Mouse (Mus musculus) heart, embryonic 11.5 days (tissue): Measurements from ENCODE around the gene Mapkbp1. TPM values are rescaled to one million over a fixed set of nuclear protein-coding genes. Genes with fewer than 3 reads are reported as not detected.

Experiments used
- ATAC-seq: fragments of 200-750 bp; cut with Nextera tagmentation; replicated peaks from 2 replicates; pipeline ENCODE4 v1.8.0; 2017; ENCODE audit warnings: moderate library complexity; ENCODE audit not compliant: insufficient number of reproducible peaks, low FRiP score, low TSS enrichment
- H3K27ac ChIP-seq: fragments of 300-500 bp; sonication (generic); 2 replicates; pipeline ENCODE4 v1.5.1; 2014; ENCODE audit warnings: mild to moderate bottlenecking, low read depth, low read length
- H3K27me3 ChIP-seq: fragments of 300-500 bp; sonication (generic); 2 replicates; pipeline ENCODE4 v1.6.1; 2014; ENCODE audit warnings: mild to moderate bottlenecking, low read length, mixed read lengths; ENCODE audit not compliant: control insufficient read depth, insufficient read depth
- H3K36me3 ChIP-seq: fragments of 300-500 bp; sonication (generic); 2 replicates; pipeline ENCODE4 v1.6.1; 2014; ENCODE audit warnings: mild to moderate bottlenecking, low read length, moderate library complexity, mixed read lengths; ENCODE audit not compliant: control insufficient read depth, insufficient read depth
- H3K4me1 ChIP-seq: fragments of 300-500 bp; sonication (generic); 2 replicates; pipeline ENCODE4 v1.6.1; 2014; ENCODE audit warnings: low read length; ENCODE audit not compliant: control insufficient read depth, insufficient read depth
- H3K4me2 ChIP-seq: fragments of 300-500 bp; sonication (generic); 2 replicates; pipeline ENCODE4 v1.6.1; 2014; ENCODE audit warnings: mild to moderate bottlenecking, moderate library complexity
- H3K4me3 ChIP-seq: fragments of 300-500 bp; sonication (generic); 2 replicates; pipeline ENCODE4 v1.5.1; 2014; ENCODE audit warnings: low read depth, low read length
- H3K9ac ChIP-seq: fragments of 300-500 bp; sonication (generic); 2 replicates; pipeline ENCODE4 v1.6.1; 2014; ENCODE audit warnings: mild to moderate bottlenecking, low read depth, low read length, moderate library complexity
- H3K9me3 ChIP-seq: fragments of 300-500 bp; sonication (generic); replicated peaks from 2 replicates; pipeline ENCODE4 v1.6.1; 2016; ENCODE audit warnings: low read length; ENCODE audit not compliant: control insufficient read depth
- WGBS: fragments of 180-500 bp; shearing (Covaris S2); extraction: QIAGEN DNeasy Blood & Tissue Kit; methylation state at CpG from one replicate; pipeline ENCODE4 v1.1.7; 2014; ENCODE audit not compliant: insufficient replicate concordance; 5-methylcytosine and 5-hydroxymethylcytosine counted together
- polyA plus RNA-seq: library from polyadenylated mRNA; unstranded; fragments of >200 nt; fragmentation: Nextera tagmentation; extraction: Ambion mirVana; gene quantifications from 2 replicates; pipeline ENCODE4 v1.2.1, GENCODE M21; 2014

Gene Mapkbp1
- polyA plus RNA-seq, 1 experiment from 2014 or later = 2.5 TPM

DNA sequence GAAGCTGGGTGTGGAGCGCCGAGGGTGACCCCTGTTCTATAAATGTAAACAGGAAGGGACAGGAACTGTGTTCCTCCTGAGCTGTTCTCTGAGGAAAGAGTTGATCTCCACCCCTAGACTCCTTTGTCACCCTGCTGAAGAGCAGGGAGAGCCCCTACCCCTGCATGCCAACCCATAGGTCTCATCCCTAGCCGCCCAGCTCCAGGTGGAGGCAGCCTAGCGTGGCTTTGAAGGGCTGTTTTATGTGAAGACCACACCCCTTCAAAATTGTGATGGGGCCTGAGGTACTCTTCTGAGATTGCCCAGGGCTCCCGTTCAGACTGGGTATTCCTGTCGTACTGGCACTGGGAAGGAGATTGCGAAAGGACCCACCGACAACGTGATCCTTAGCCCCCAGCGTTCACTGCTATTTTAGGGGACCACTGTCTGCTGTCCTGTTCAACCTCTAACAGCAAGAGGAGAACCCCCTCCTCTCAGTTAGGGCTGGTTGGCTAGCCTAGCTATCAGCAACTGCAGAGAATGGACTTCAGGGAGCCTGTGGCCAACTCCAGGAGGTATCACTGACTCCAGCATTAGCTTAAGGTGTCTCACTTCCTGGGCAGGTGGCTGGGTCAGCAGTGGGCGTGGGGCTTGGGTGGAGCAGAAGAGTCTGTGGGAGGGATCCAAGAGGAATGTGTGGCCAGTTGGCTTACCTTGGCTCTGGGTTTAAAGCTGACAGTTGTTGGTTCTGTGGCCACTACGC is 60.4 kb downstream of the Mapkbp1 start, which contains the start of gene Pla2g4b:
Gene Pla2g4b (plus strand): TSS at position 692 of the 742 bp plus-strand sequence.
- no peak within 1 kb of the TSS for H3K27ac ChIP-seq
- 84% methylated on average over 12 of the region's 12 CpGs for WGBS
- no peak for ATAC-seq
- peaks cover 6% of the 10 kb centered on the region for H3K4me1 ChIP-seq
- H3K4me2 ChIP-seq = no peak within 1 kb of the TSS
- no peak within 1 kb of the TSS for H3K9ac ChIP-seq
- no peaks in the 10 kb centered on the region for H3K27me3 ChIP-seq
- peaks cover 18% of the 10 kb centered on the region for H3K36me3 ChIP-seq
- H3K9me3 ChIP-seq = no peaks in the 10 kb centered on the region
- no peak within 1 kb of the TSS for H3K4me3 ChIP-seq

DNA sequence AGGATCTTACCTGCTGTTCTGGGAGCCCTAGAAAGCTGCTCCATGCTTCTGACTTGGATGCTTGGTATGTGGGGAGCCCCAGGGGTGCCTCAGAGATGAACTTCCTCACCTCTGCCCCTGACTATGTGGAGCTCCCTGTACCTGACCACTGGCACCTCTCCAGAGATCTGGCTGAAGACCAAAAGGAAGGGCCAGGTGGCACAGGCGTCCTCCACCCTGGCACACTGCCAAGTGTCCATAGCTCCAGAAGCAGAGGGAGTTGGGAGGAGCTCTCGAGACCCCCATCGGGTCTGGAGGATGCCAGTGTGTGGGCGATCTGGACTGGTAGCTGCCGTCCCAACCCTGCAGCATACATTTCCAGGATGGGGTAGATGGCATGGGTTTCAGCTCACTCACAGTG is 61.2 kb downstream of the Mapkbp1 start:
- H3K4me2 ChIP-seq = no peak overlapping the region
- no peak for ATAC-seq
- H3K9ac ChIP-seq = no peak overlapping the region
- peaks cover 23% of the 10 kb centered on the region for H3K36me3 ChIP-seq
- no peaks in the 10 kb centered on the region for H3K9me3 ChIP-seq
- H3K27me3 ChIP-seq = no peaks in the 10 kb centered on the region
- 87% methylated on average over 5 of the region's 5 CpGs for WGBS
- H3K4me1 ChIP-seq = no peaks in the 10 kb centered on the region
- H3K27ac ChIP-seq = no peak overlapping the region
- H3K4me3 ChIP-seq = no peak overlapping the region

DNA sequence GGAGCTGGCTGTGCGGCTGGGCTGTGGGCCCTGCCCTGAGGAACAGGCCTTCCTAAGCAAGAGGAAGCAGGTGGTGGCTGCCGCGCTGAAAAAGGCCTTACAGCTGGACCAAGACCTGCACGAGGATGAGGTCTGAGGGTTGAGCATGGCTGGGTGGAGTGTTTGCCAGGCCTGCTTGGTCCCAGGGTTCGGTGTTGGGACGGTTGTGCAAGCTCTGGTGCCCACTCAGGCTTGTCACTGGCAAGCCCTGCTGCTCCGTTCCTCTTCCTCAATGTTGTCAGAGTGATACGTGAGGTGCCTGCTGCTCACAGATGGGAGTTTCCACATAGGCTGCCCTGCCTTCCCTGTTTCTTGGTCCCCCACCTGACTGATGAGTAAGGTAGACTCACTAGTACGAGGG is 65.2 kb downstream of the Mapkbp1 start:
- no peak overlapping the region for H3K27ac ChIP-seq
- H3K4me1 ChIP-seq = no peaks in the 10 kb centered on the region
- H3K27me3 ChIP-seq = no peaks in the 10 kb centered on the region
- no peaks in the 10 kb centered on the region for H3K9me3 ChIP-seq
- H3K4me3 ChIP-seq = no peak overlapping the region
- H3K9ac ChIP-seq = no peak overlapping the region
- 84% methylated on average over 9 of the region's 9 CpGs for WGBS
- no peak for ATAC-seq
- peaks cover 37% of the 10 kb centered on the region for H3K36me3 ChIP-seq
- no peak overlapping the region for H3K4me2 ChIP-seq

GRCm38 (mm10) chr2:120040991-120041390 is 68.5 kb downstream of the Mapkbp1 start:
- Histone ChIP-seq H3K27ac (no peak overlapping the region), H3K4me3 (no peak overlapping the region), H3K36me3 (peaks cover 34% of the 10 kb centered on the region), H3K27me3 (peaks cover 3% of the 10 kb centered on the region; the same call in 1 of the 2 replicates), H3K9ac (no peak overlapping the region), H3K9me3 (no peaks in the 10 kb centered on the region), H3K4me2 (no peak overlapping the region), H3K4me1 (peaks cover 7% of the 10 kb centered on the region; the same call in 1 of the 2 replicates)
- no peak for ATAC-seq
- 82% methylated on average over 5 of the region's 5 CpGs for WGBS

DNA sequence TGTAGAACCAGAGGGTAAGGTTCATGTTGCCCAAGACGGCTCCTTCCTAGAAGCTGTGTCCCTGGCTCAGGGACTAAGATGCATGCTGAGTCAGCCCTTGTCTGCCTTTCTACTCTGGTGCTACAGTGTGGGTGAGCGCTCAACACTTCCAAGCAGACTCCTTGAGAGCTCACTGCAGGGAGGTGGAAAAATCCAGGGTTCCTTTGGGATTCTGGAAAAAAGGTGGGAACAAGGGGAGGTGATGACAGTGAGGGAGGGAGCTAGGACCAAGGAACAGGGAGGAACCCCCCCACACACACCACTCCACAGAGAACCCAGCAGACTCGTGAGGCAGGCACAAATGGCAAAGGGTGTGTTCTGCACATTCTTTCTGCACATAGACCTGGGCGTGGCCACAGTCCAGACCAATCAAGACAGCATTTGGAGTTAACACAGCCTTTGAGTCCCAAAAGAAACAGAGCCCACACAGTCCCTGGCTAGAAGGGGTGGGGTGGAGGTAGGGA is 71.7 kb downstream of the Mapkbp1 start:
- H3K9ac ChIP-seq = no peak overlapping the region
- peaks cover 16% of the 10 kb centered on the region for H3K36me3 ChIP-seq
- peaks cover 17% of the 10 kb centered on the region for H3K27me3 ChIP-seq
- no peak for ATAC-seq
- H3K27ac ChIP-seq = no peak overlapping the region
- H3K4me2 ChIP-seq = no peak overlapping the region
- WGBS = 43% methylated on average over 4 of the region's 4 CpGs
- no peak overlapping the region for H3K4me3 ChIP-seq
- H3K4me1 ChIP-seq = peaks cover 7% of the 10 kb centered on the region
- no peaks in the 10 kb centered on the region for H3K9me3 ChIP-seq

GRCm38 (mm10) chr2:120044676-120045075 is 72.2 kb downstream of the Mapkbp1 start:
- Histone ChIP-seq H3K27me3 (peaks cover 17% of the 10 kb centered on the region), H3K27ac (no peak overlapping the region), H3K9me3 (no peaks in the 10 kb centered on the region), H3K4me3 (no peak overlapping the region), H3K4me1 (peaks cover 7% of the 10 kb centered on the region), H3K36me3 (peaks cover 16% of the 10 kb centered on the region; the same call in 1 of the 2 replicates), H3K4me2 (no peak overlapping the region), H3K9ac (no peak overlapping the region)
- no peak for ATAC-seq
- WGBS = 70% methylated on average over 3 of the region's 3 CpGs

DNA sequence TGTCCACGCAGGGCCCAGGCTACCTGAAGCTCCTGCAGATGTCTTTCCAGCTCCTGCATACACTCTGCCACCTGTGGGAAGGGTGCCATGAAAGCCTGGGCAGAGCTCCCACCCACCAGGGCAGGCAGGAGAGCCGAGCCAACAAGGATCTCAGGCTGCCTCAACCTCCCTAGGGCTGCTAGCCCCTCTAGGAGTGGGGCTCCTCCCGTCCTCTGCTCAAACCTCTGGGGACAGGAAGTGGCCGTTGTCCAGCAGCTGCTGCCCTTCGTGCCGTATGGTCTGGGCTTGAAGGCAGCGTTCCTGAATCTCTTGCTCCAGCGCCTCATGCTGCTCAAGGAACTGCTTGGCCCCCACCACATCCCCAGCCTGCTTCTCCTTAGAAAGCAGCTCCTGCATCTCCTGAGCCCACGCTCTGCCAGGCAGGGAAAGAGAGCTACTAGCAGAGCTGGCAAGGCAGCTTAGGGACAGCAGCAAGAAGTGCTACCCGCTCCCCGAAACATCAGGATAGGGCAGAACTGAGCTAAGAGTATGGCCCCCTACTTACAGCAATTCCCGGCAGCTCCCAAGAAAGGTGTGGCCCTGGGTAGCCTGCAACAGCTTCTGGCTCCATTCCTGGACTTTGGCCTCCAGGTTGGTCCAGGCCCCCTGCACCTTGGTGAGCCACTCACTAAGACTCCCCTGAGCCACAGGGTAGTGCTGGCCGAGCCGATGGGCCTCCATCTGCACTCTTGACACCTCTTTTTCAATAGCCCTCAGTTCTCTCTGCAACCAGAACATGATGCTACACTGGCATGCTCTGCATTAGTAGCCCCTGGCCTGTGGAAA is 74.2 kb downstream of the Mapkbp1 start:
- H3K9me3 ChIP-seq = no peaks in the 10 kb centered on the region
- H3K27ac ChIP-seq = no peak overlapping the region
- 55% methylated on average over 14 of the region's 14 CpGs for WGBS
- peaks cover 7% of the 10 kb centered on the region for H3K4me1 ChIP-seq
- H3K36me3 ChIP-seq = peaks cover 6% of the 10 kb centered on the region; the same call in 1 of the 2 replicates
- no peak overlapping the region for H3K9ac ChIP-seq
- H3K27me3 ChIP-seq = peaks cover 17% of the 10 kb centered on the region
- no peak overlapping the region for H3K4me3 ChIP-seq
- ATAC-seq = no peak
- H3K4me2 ChIP-seq = no peak overlapping the region

DNA sequence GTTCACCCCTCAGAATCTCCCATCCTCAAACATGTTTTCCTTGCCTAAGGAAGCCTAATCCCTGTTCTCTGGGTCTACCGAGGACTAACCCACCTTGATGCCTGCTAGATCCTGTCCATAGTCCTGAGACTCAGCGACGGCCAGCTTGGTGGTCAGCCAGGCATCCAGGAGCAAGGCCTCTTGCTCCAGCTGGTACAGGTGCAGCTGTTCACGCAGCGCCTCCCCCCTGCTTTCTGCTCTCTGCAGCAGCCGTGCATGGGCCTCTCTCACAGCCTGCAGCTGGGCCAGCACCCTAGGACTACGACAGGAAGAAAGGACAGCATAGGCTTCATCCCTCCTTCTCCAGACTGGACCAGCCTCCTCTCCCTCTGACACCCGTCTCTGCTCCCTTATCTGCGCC is 75.7 kb downstream of the Mapkbp1 start:
- H3K4me1 ChIP-seq = peaks cover 7% of the 10 kb centered on the region
- no peaks in the 10 kb centered on the region for H3K36me3 ChIP-seq
- H3K4me2 ChIP-seq = no peak overlapping the region
- peaks cover 17% of the 10 kb centered on the region for H3K27me3 ChIP-seq
- no peak overlapping the region for H3K27ac ChIP-seq
- no peaks in the 10 kb centered on the region for H3K9me3 ChIP-seq
- H3K9ac ChIP-seq = no peak overlapping the region
- no peak overlapping the region for H3K4me3 ChIP-seq
- WGBS = 63% methylated on average over 9 of the region's 9 CpGs
- no peak for ATAC-seq
